Mouse (Mus musculus) ES-Bruce4 (cell line): ENCODE data around the gene Derl3. TPM values are rescaled to one million over a fixed set of nuclear protein-coding genes. Genes with fewer than 3 reads are reported as not detected.

ENCODE experiments used
- H3K27ac ChIP-seq: 2 replicates; pipeline ENCODE4 v1.5.1; 2012; ENCODE audit warnings: low read length, inconsistent platforms; ENCODE audit not compliant: insufficient read depth
- H3K27me3 ChIP-seq: 2 replicates; pipeline ENCODE4 v1.6.1; 2012; ENCODE audit warnings: mild to moderate bottlenecking, low read length, inconsistent platforms; ENCODE audit not compliant: control insufficient read depth, poor library complexity, insufficient read depth, severe bottlenecking
- H3K36me3 ChIP-seq: 2 replicates; pipeline ENCODE4 v1.6.1; 2012; ENCODE audit warnings: inconsistent platforms, mild to moderate bottlenecking, low read length, moderate library complexity; ENCODE audit not compliant: control insufficient read depth, poor library complexity, insufficient read depth, severe bottlenecking
- H3K4me1 ChIP-seq: one replicate; pipeline ENCODE4 v1.8.1; 2011; ENCODE audit warnings: low read length; ENCODE audit not compliant: control insufficient read depth, insufficient read depth
- H3K4me3 ChIP-seq: 2 replicates; pipeline ENCODE4 v1.5.1; 2011; ENCODE audit warnings: low read depth, mild to moderate bottlenecking, low read length
- H3K9ac ChIP-seq: 2 replicates; pipeline ENCODE4 v1.6.1; 2012; ENCODE audit warnings: low read depth, mild to moderate bottlenecking, inconsistent platforms; ENCODE audit not compliant: poor library complexity, severe bottlenecking
- H3K9me3 ChIP-seq: replicated peaks from 2 replicates; pipeline ENCODE4 v1.6.1; 2012; ENCODE audit warnings: mild to moderate bottlenecking, low read length, inconsistent platforms; ENCODE audit not compliant: control insufficient read depth, poor library complexity, insufficient read depth, severe bottlenecking
- CTCF ChIP-seq: IDR thresholded peaks from one replicate; pipeline ENCODE4 v1.8.1; 2011; ENCODE audit warnings: low read depth, low read length
- EP300 ChIP-seq: IDR thresholded peaks from 2 replicates; pipeline ENCODE4 v1.6.1; 2011; ENCODE audit warnings: low read depth, low read length; ENCODE audit not compliant: insufficient read depth
- POLR2A ChIP-seq: IDR thresholded peaks from one replicate; pipeline ENCODE4 v1.8.1; 2011; ENCODE audit warnings: low read length; ENCODE audit not compliant: insufficient read depth
- polyA plus RNA-seq: library from polyadenylated mRNA; stranded (reverse); fragments of >200 nt; gene quantifications from 2 replicates; pipeline ENCODE4 v1.2.4, GENCODE M21; 2011; ENCODE audit warnings: low read depth; ENCODE audit not compliant: missing spikeins, insufficient read depth, insufficient read length

Gene Derl3
- polyA plus RNA-seq, 1 experiment = 13.8 TPM

DNA sequence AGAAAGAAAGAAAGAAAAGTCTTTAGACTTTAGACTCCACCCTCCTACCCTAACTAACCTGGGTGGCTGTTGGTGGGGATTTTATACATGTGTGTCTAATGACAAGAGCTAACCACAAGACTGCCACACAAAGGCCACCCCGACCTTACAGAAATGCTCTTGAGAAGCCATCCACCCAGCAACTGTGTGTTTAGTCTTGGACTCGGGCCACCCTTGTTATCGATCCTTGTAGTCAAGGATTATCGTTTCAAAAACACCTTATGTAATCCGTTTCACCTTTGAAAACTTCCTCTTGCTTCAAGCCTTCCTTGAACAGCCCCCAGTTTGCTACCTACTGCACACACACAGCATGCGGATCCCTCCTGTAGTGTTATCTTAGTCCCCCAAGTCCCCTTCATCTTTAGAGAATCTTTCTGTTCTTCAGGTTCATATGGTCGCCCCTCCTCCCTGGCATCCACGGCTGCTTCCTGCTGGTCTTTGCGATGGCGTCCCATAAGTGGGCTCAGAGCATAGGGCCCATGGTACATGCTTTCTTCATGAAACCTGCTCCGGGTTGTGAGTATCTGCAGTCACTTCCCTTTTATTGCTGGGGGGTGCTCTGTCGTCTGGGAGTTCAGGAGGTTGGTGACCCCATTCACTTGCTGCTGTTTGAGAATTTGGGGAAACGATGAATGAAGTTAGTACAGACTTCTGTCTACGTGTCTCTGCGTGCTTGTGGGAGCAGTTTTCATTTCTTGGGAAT is 49.7 kb downstream of the Derl3 start, which contains the start of gene Vpreb3:
TSS of gene Vpreb3 (plus strand) at position 322 of the 742 bp plus-strand sequence.
- no peak within 1 kb of the TSS for H3K27ac ChIP-seq
- no peaks in the 10 kb centered on the region for H3K9me3 ChIP-seq
- H3K36me3 ChIP-seq = 0 out of 2 replicates have a peak, but pooled peaks cover 5% of the 10 kb centered on the region
- no peaks in the 10 kb centered on the region for H3K27me3 ChIP-seq
- TF ChIP-seq POLR2A = no peak
- TF ChIP-seq EP300 = no peak
- no peak for TF ChIP-seq CTCF
- no peak within 1 kb of the TSS for H3K9ac ChIP-seq
- H3K4me1 ChIP-seq = peaks cover 4% of the 10 kb centered on the region
- H3K4me3 ChIP-seq = no peak within 1 kb of the TSS

- H3K27me3 ChIP-seq = no peaks in the 10 kb centered on the region
Measured at GRCm38 (mm10) chr10:75944066-75944772, 51.0 kb downstream of the Derl3 start.

DNA sequence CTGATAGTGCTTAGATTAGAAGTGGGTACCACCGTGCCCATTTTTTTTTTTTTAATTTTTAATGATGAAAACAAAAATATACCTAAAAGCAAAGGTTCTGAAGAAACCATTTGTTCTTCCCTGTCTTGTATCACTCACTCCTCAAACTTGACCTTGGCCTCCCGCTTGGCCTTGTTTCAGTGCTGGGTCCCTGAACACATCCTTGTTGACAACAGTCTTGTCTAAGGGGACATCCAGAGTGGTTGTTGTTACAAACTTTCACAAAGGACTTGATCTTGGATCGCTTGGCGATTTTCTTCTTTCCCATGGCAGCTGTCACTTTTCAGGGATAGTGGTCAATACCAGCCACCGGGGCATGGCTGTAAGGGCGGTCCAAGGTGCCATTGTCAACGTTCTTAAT is 52.0 kb downstream of the Derl3 start:
- Histone ChIP-seq H3K36me3 (no peaks in the 10 kb centered on the region), H3K9ac (no peak overlapping the region), H3K27me3 (no peaks in the 10 kb centered on the region), H3K4me1 (peaks cover 9% of the 10 kb centered on the region), H3K9me3 (no peaks in the 10 kb centered on the region), H3K4me3 (no peak overlapping the region), H3K27ac (no peak overlapping the region)
- no peak for TF ChIP-seq POLR2A
- TF ChIP-seq EP300 = no peak
- TF ChIP-seq CTCF = no peak

More at GRCm38 (mm10) chr10:75944066-75944772, 51.0 kb downstream of the Derl3 start:
- Histone ChIP-seq H3K27ac (no peak overlapping the region), H3K4me3 (no peak overlapping the region), H3K4me1 (peaks cover 4% of the 10 kb centered on the region), H3K9me3 (no peaks in the 10 kb centered on the region), H3K36me3 (no peaks in the 10 kb centered on the region), H3K9ac (no peak overlapping the region)
- TF ChIP-seq CTCF (no peak), EP300 (no peak), POLR2A (no peak)

Other genes starting within 250 kb of the Derl3 start
- gene Susd2, start 249.4 kb upstream of the Derl3 start, polyA plus RNA-seq = 11.1 and 11.7 TPM in 2 replicates
- gene Cabin1, start 129.1 kb upstream of the Derl3 start, polyA plus RNA-seq = 35.6 and 41.5 TPM in 2 replicates
- gene Ddt, start 120.0 kb upstream of the Derl3 start, polyA plus RNA-seq = 99.5 and 108 TPM in 2 replicates
- not detected in 2 replicates for gene Gm20441, start 112.5 kb upstream of the Derl3 start, polyA plus RNA-seq
- gene Gstt3, start 112.0 kb upstream of the Derl3 start, polyA plus RNA-seq = 9.7 and 11.6 TPM in 2 replicates
- gene Gstt1, start 94.8 kb upstream of the Derl3 start, polyA plus RNA-seq = 8.9 and 9.5 TPM in 2 replicates
- gene Gstt4, start 70.9 kb upstream of the Derl3 start, polyA plus RNA-seq = not detected in 2 replicates
- 26.3 and 31.9 TPM in 2 replicates for gene Gstt2, start 56.0 kb upstream of the Derl3 start, polyA plus RNA-seq
- 1,651 and 1,929 TPM in 2 replicates for gene Mif, start 33.2 kb upstream of the Derl3 start, polyA plus RNA-seq
- gene Smarcb1, start 28.2 kb downstream of the Derl3 start, polyA plus RNA-seq = 71.1 and 79.6 TPM in 2 replicates
- gene Chchd10, start 39.7 kb downstream of the Derl3 start, polyA plus RNA-seq = 405 and 450 TPM in 2 replicates
- gene Mmp11, start 43.1 kb downstream of the Derl3 start, polyA plus RNA-seq = 23.1 and 27.9 TPM in 2 replicates
- 0.66 and 0.91 TPM in 2 replicates for gene Gm867, start 47.3 kb downstream of the Derl3 start, polyA plus RNA-seq
- gene Vpreb3, start 49.6 kb downstream of the Derl3 start, polyA plus RNA-seq = 1.2 TPM in 1 of 2 replicates, not detected in the other
- 0.38 and 0.43 TPM in 2 replicates for gene Gm5134, start 61.1 kb downstream of the Derl3 start, polyA plus RNA-seq
- 59.7 and 63.2 TPM in 2 replicates for gene Zfp280b, start 139.2 kb downstream of the Derl3 start, polyA plus RNA-seq
- gene Slc5a4b, start 217.5 kb downstream of the Derl3 start, polyA plus RNA-seq = not detected in 2 replicates